Mouse (Mus musculus) megakaryocyte-erythroid progenitor cell, adult 5-6 weeks (primary cell): Measurements from ENCODE around the gene Gm14632. TPM values are rescaled to one million over a fixed set of nuclear protein-coding genes. Genes with fewer than 3 reads are reported as not detected.
"Not testable (repeated sequence)": the region's sequence is repeated elsewhere in the genome, so short reads cannot be mapped to it uniquely, and the experiment has no call there.

Experiments used
- ATAC-seq: replicated peaks from 2 replicates; pipeline ENCODE4 v1.8.0; 2016; ENCODE audit warnings: mild to moderate bottlenecking, inconsistent platforms; ENCODE audit not compliant: severe bottlenecking, poor library complexity, low FRiP score, low TSS enrichment
- total RNA-seq, 2 experiments: library from RNA; stranded (forward) in 1 of 2; stranded (reverse) in 1 of 2; fragments of 200-1000, 215-1000 nt in 1 of 2; fragments of >200 nt in 1 of 2; fragmentation: Nextera tagmentation in 1 of 2; gene quantifications; 2 replicates each; pipeline ENCODE4 v1.2.3; 2014 to 2017

Gene Gm14632
- total RNA-seq (2014; fragmentation: Nextera tagmentation): not detected in 2 replicates
- total RNA-seq (2017): not detected in 2 replicates

GRCm38 (mm10) chrX:30329472-30329871 is at the start of gene Gm14632:
Gene Gm14632 (plus strand): TSS chrX:30329772.
- ATAC-seq: not testable (repeated sequence)
